Mouse (Mus musculus) testis, adult 2 months (tissue): ENCODE measurements at regions not wholly inside any gene's neighbourhood (a gene's known extent, or its start where the extent isn't known, plus 50 kb on each side); places are given as distances from the start of the nearest gene placed in this dataset.

Experiments
- CTCF ChIP-seq: fragments of 200-500 bp; IDR thresholded peaks from 2 replicates; pipeline ENCODE4 v1.5.1; 2012; ENCODE audit warnings: low read depth, mild to moderate bottlenecking, inconsistent platforms, low read length, moderate library complexity; ENCODE audit not compliant: control insufficient read depth, insufficient read depth, insufficient replicate concordance
- POLR2A ChIP-seq: fragments of 200-500 bp; IDR thresholded peaks from 2 replicates; pipeline ENCODE4 v1.6.1; 2012; ENCODE audit warnings: low read depth, mild to moderate bottlenecking, inconsistent platforms, low read length, moderate library complexity; ENCODE audit not compliant: control insufficient read depth

DNA sequence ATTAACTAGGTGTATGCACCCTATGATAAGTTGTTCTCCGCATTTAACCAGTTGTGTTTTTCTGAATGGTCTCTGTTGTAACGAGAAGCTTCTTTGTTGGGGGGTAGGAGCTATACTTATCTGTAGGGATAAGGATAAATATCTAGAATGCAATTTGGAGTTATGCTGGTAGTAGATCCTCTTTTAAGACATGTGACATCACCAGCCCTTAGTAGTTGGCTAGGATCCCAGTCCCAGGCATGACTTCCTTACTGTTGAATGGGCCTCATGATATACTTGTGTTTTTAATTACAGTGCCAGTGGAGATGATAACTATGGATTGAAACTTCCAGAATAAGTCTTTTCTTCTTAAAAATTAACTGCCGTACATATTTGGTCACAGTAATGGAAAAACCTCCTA lies 118.5 kb upstream of the Inpp4b start:
- TF ChIP-seq CTCF: no peak
- no peak for TF ChIP-seq POLR2A
